25 mouse cellular contexts compared by ENCODE assay signal in genomic region chr14:54741721-54742120, GRCm38 (mm10). TPM values are rescaled to one million over a fixed set of nuclear protein-coding genes. Genes with fewer than 3 reads are reported as not detected.
A peak's percentile ranks its signal among the peaks of the same experiment; 100 is the strongest.
DNase-seq lines count a peak whose midpoint lies in the region; ATAC-seq and TF ChIP-seq lines count a peak whose summit lies in the region.
"Had no signal": no experiment of that assay in that cellular context is flagged by ENCODE, and none has a peak within 500 bp of the region (broad histone marks: within the 10 kb centered on the region; RNA-seq: fewer than 3 reads in every experiment).

No protein-coding gene starts in this region.

- 78% methylated on average over 6 of the region's 6 CpGs for WGBS in intestine, embryonic 16.5 days
- 86% methylated on average over 6 of the region's 6 CpGs for WGBS in intestine, embryonic 15.5 days

- H3K27me3 ChIP-seq in intestine, embryonic 16.5 days (replicated peaks; ENCODE audit: control insufficient read depth, insufficient read depth, low read length), result no peaks in the 10 kb centered on the region
- no peaks in the 10 kb centered on the region for H3K27me3 ChIP-seq in intestine, embryonic 15.5 days (replicated peaks)
- H3K27me3 ChIP-seq in testis, adult 2 months (ENCODE audit: control insufficient read depth, insufficient read depth, low read length), result no peaks in the 10 kb centered on the region
- H3K27me3 ChIP-seq: forebrain, embryonic 13.5 days; heart, embryonic 15.5 days; hindbrain, embryonic 13.5 days had no signal

- peak; percentile 39 for DNase-seq in adrenal gland, postnatal 10 days
- no peak for DNase-seq in adrenal gland, adult (ENCODE audit: inconsistent age in 2 of 2, low spot score in 1 of 2)
- no peak for DNase-seq in testis, postnatal 14 days (ENCODE audit: low spot score)
- DNase-seq in right cerebral cortex, postnatal 4 days, result no peak
- DNase-seq: B cell, adult 2 months; cerebellum, adult 11-12 months; cerebellum, postnatal 36 days; forebrain, postnatal 0 days; heart, adult 18-20 months; heart, postnatal 14 days had no signal

- H3K4me3 ChIP-seq in intestine, embryonic 16.5 days (ENCODE audit: low read length), result no peak overlapping the region
- H3K4me3 ChIP-seq in intestine, embryonic 15.5 days (replicated peaks), result no peak overlapping the region
- H3K4me3 ChIP-seq in testis, adult 2 months (ENCODE audit: control insufficient read depth, low read depth, low read length), result no peak overlapping the region
- H3K4me3 ChIP-seq: embryonic facial prominence, embryonic 10.5 days; forebrain, embryonic 13.5 days; heart, embryonic 15.5 days; hindbrain, embryonic 13.5 days had no signal

- H3K27ac ChIP-seq in intestine, embryonic 16.5 days (ENCODE audit: low read length), result peak overlapping the region; percentile 46; the same call in 1 of the 2 replicates
- H3K27ac ChIP-seq in intestine, embryonic 15.5 days, result no peak overlapping the region
- peak overlapping the region; percentile 41 for H3K27ac ChIP-seq in testis, adult 2 months (ENCODE audit: control insufficient read depth, insufficient read depth, low read depth, low read length)
- H3K27ac ChIP-seq: forebrain, embryonic 13.5 days; heart, embryonic 15.5 days; hindbrain, embryonic 13.5 days; hindbrain, postnatal 0 days had no signal

- H3K36me3 ChIP-seq in intestine, embryonic 16.5 days (ENCODE audit: control insufficient read depth, insufficient read depth, low read length), result no peaks in the 10 kb centered on the region
- no peaks in the 10 kb centered on the region for H3K36me3 ChIP-seq in intestine, embryonic 15.5 days
- no peaks in the 10 kb centered on the region for H3K36me3 ChIP-seq in testis, adult 2 months (ENCODE audit: control insufficient read depth, insufficient read depth, low read length)
- H3K36me3 ChIP-seq: embryonic facial prominence, embryonic 10.5 days; heart, embryonic 15.5 days; hindbrain, embryonic 13.5 days had no signal

- no peak for ATAC-seq in intestine, embryonic 16.5 days
- no peak for ATAC-seq in intestine, embryonic 15.5 days
- ATAC-seq: CD4-positive, CD25-positive, alpha-beta regulatory T cell, adult 4 months; forebrain, embryonic 13.5 days; forebrain, postnatal 0 days; hindbrain, postnatal 0 days had no signal

- no peak overlapping the region for H3K9ac ChIP-seq in intestine, embryonic 16.5 days (ENCODE audit: low read depth, low read length)
- H3K9ac ChIP-seq in intestine, embryonic 15.5 days, result no peak overlapping the region
- H3K9ac ChIP-seq: forebrain, embryonic 13.5 days; forebrain, postnatal 0 days; heart, embryonic 15.5 days; hindbrain, embryonic 13.5 days had no signal

- no peak overlapping the region for H3K4me2 ChIP-seq in intestine, embryonic 16.5 days (ENCODE audit: low read depth, low read length)
- no peak overlapping the region for H3K4me2 ChIP-seq in intestine, embryonic 15.5 days (replicated peaks)
- H3K4me2 ChIP-seq: forebrain, embryonic 13.5 days; heart, embryonic 11.5 days; heart, embryonic 15.5 days; hindbrain, embryonic 13.5 days had no signal

- no peak for TF ChIP-seq CTCF in testis, adult 2 months (IDR thresholded peaks at IDR 0.05; ENCODE audit: control insufficient read depth, insufficient read depth, insufficient replicate concordance, low read depth, low read length)

- no peak for TF ChIP-seq POLR2A in testis, adult 2 months (IDR thresholded peaks at IDR 0.05; ENCODE audit: control insufficient read depth, low read depth, low read length)

- no peaks in the 10 kb centered on the region for H3K9me3 ChIP-seq in intestine, embryonic 16.5 days (ENCODE audit: control insufficient read depth, low read length)
- H3K9me3 ChIP-seq in intestine, embryonic 15.5 days, result no peaks in the 10 kb centered on the region
- H3K9me3 ChIP-seq: embryonic facial prominence, embryonic 10.5 days; forebrain, embryonic 13.5 days; G1E; heart, embryonic 15.5 days; hindbrain, embryonic 13.5 days had no signal

- peaks cover 5% of the 10 kb centered on the region; the same call in 1 of the 2 replicates for H3K4me1 ChIP-seq in intestine, embryonic 16.5 days (ENCODE audit: control insufficient read depth, insufficient read depth, low read length)
- H3K4me1 ChIP-seq in intestine, embryonic 15.5 days (replicated peaks), result peaks cover 7% of the 10 kb centered on the region; the same call in 1 of the 2 replicates
- peaks cover 2% of the 10 kb centered on the region for H3K4me1 ChIP-seq in testis, adult 2 months (ENCODE audit: control insufficient read depth, insufficient read depth, low read length)

RNA-seq across cellular contexts. Expression of gene Cebpe, which starts 29.7 kb away (rescaled TPM):
- under 1 TPM; 0.57 to 0.70 TPM for total RNA-seq in adrenal gland, postnatal 10 days (2021)
- 0.28 TPM in 1 of 2 replicates, not detected in the other for polyA plus RNA-seq in intestine, embryonic 16.5 days (2015; fragmentation: Nextera tagmentation; extraction: Ambion mirVana)
- 0.19 and 0.21 TPM in 2 replicates for polyA plus RNA-seq in intestine, embryonic 15.5 days (2015; fragmentation: Nextera tagmentation; extraction: Ambion mirVana)
- polyA plus RNA-seq in testis, adult 2 months (2012; rRNA removed), result 0.22 and 0.32 TPM in 2 replicates
- total RNA-seq: gastrocnemius, adult 18-20 months; gastrocnemius, postnatal 36 days; heart, adult 18-20 months; heart, postnatal 14 days; hindbrain, postnatal 0 days had no signal
- polyA plus RNA-seq: CD4-positive, CD25-positive, alpha-beta regulatory T cell, adult 4 months; embryonic facial prominence, embryonic 10.5 days; forebrain, embryonic 13.5 days; forebrain, postnatal 0 days; heart, embryonic 11.5 days; hindbrain, embryonic 13.5 days; hindbrain, postnatal 0 days had no signal

RNA-seq across cellular contexts. Expression of gene Slc7a8, which starts 40.0 kb away (rescaled TPM):
- 10 to 100 TPM; 29.4 to 30.6 TPM for total RNA-seq in adrenal gland, postnatal 10 days (2021)
- polyA plus RNA-seq in intestine, embryonic 16.5 days (2015; fragmentation: Nextera tagmentation; extraction: Ambion mirVana), result 45.7 and 60.3 TPM in 2 replicates
- polyA plus RNA-seq in intestine, embryonic 15.5 days (2015; fragmentation: Nextera tagmentation; extraction: Ambion mirVana), result 30.9 and 33.0 TPM in 2 replicates
- polyA plus RNA-seq in testis, adult 2 months (2012; rRNA removed), result 18.8 and 27.5 TPM in 2 replicates

RNA-seq across cellular contexts. Expression of gene Gm29776, which starts 43.1 kb away (rescaled TPM):
- total RNA-seq in adrenal gland, postnatal 10 days (2021), result not detected
- 0.07 and 0.15 TPM in 2 replicates for polyA plus RNA-seq in intestine, embryonic 16.5 days (2015; fragmentation: Nextera tagmentation; extraction: Ambion mirVana)
- polyA plus RNA-seq in intestine, embryonic 15.5 days (2015; fragmentation: Nextera tagmentation; extraction: Ambion mirVana), result 0.11 and 0.15 TPM in 2 replicates
- polyA plus RNA-seq in testis, adult 2 months (2012; rRNA removed), result 0.22 and 0.32 TPM in 2 replicates
- total RNA-seq: adrenal gland, adult 18-20 months; gastrocnemius, adult 18-20 months; gastrocnemius, postnatal 36 days; heart, adult 18-20 months; heart, postnatal 14 days; hematopoietic stem cell, adult 5-6 weeks had no signal
- polyA plus RNA-seq: CD4-positive, CD25-positive, alpha-beta regulatory T cell, adult 4 months; forebrain, embryonic 13.5 days; G1E had no signal

RNA-seq across cellular contexts. Expression of gene Acin1, which starts 55.0 kb away (rescaled TPM):
- 100 to 1,000 TPM; 132 to 167 TPM for total RNA-seq in adrenal gland, postnatal 10 days (2021)
- 78.7 and 82.6 TPM in 2 replicates for polyA plus RNA-seq in intestine, embryonic 16.5 days (2015; fragmentation: Nextera tagmentation; extraction: Ambion mirVana)
- 105 and 107 TPM in 2 replicates for polyA plus RNA-seq in intestine, embryonic 15.5 days (2015; fragmentation: Nextera tagmentation; extraction: Ambion mirVana)
- polyA plus RNA-seq in testis, adult 2 months (2012; rRNA removed), result 117 and 121 TPM in 2 replicates

RNA-seq across cellular contexts. Expression of gene 1700123O20Rik, which starts 55.7 kb away (rescaled TPM):
- total RNA-seq in adrenal gland, postnatal 10 days (2021), result 10 to 100 TPM; 35.5 to 36.6 TPM
- 82.0 and 90.2 TPM in 2 replicates for polyA plus RNA-seq in intestine, embryonic 16.5 days (2015; fragmentation: Nextera tagmentation; extraction: Ambion mirVana)
- 83.7 and 84.8 TPM in 2 replicates for polyA plus RNA-seq in intestine, embryonic 15.5 days (2015; fragmentation: Nextera tagmentation; extraction: Ambion mirVana)
- polyA plus RNA-seq in testis, adult 2 months (2012; rRNA removed), result 38.6 and 47.0 TPM in 2 replicates
